In genomic region chr6:78510173-78510900, GRCm38 (mm10) we compare ENCODE assay signal across 25 mouse cellular contexts. TPM values are rescaled to one million over a fixed set of nuclear protein-coding genes. Genes with fewer than 3 reads are reported as not detected.
DNase-seq lines count a peak whose midpoint lies in the region; ATAC-seq and TF ChIP-seq lines count a peak whose summit lies in the region.
"Had no signal": no experiment of that assay in that cellular context is flagged by ENCODE, and none has a peak within 500 bp of the region (broad histone marks: within the 10 kb centered on the region; RNA-seq: fewer than 3 reads in every experiment).

No protein-coding gene starts in this region.

- H3K27ac ChIP-seq in embryonic facial prominence, embryonic 11.5 days (replicated peaks; ENCODE audit: low read depth, low read length): no peak overlapping the region
- no peak overlapping the region for H3K27ac ChIP-seq in embryonic facial prominence, embryonic 10.5 days (replicated peaks)
- H3K27ac ChIP-seq in hindbrain, postnatal 0 days: no peak overlapping the region
- H3K27ac ChIP-seq in hindbrain, embryonic 12.5 days: no peak overlapping the region
- H3K27ac ChIP-seq: hindbrain, embryonic 15.5 days; limb, embryonic 13.5 days; liver, embryonic 13.5 days; lung, embryonic 15.5 days; midbrain, embryonic 12.5 days; neural tube, embryonic 15.5 days had no signal

- DNase-seq in embryonic facial prominence, embryonic 11.5 days (ENCODE audit: low spot score): peak; percentile 9
- DNase-seq in embryonic facial prominence, embryonic 10.5 days (ENCODE audit: low spot score): no peak
- DNase-seq in hindbrain, postnatal 0 days (ENCODE audit: low spot score): peak; percentile 43
- peak; percentile 9 for DNase-seq in 3T3-L1 (ENCODE audit: low read depth, low spot score)
- peak; percentile 45 for DNase-seq in retina, embryonic 14.5 days (ENCODE audit: low spot score)
- DNase-seq in thymus, postnatal 4 days: no peak
- DNase-seq in urinary bladder, postnatal 25 days (ENCODE audit: low spot score): no peak
- DNase-seq: adrenal gland, postnatal 10 days; cerebellum, adult 11 months; cerebellum, postnatal 10 days; gastrocnemius, postnatal 36 days; kidney, adult 18-20 months; kidney, postnatal 14 days; liver, embryonic 13.5 days; right cerebral cortex, postnatal 25 days had no signal

- no peaks in the 10 kb centered on the region for H3K9me3 ChIP-seq in embryonic facial prominence, embryonic 11.5 days (replicated peaks; ENCODE audit: control insufficient read depth, low read length)
- no peaks in the 10 kb centered on the region for H3K9me3 ChIP-seq in embryonic facial prominence, embryonic 10.5 days
- H3K9me3 ChIP-seq in hindbrain, postnatal 0 days (ENCODE audit: low read length): no peaks in the 10 kb centered on the region
- no peaks in the 10 kb centered on the region for H3K9me3 ChIP-seq in hindbrain, embryonic 12.5 days (replicated peaks)
- H3K9me3 ChIP-seq: hindbrain, embryonic 15.5 days; limb, embryonic 13.5 days; liver, embryonic 13.5 days; lung, embryonic 15.5 days; midbrain, embryonic 12.5 days; neural tube, embryonic 15.5 days had no signal

- H3K9ac ChIP-seq in embryonic facial prominence, embryonic 11.5 days (replicated peaks; ENCODE audit: low read length): no peak overlapping the region
- H3K9ac ChIP-seq in hindbrain, postnatal 0 days (replicated peaks; ENCODE audit: low read length): no peak overlapping the region
- H3K9ac ChIP-seq in hindbrain, embryonic 12.5 days: no peak overlapping the region
- H3K9ac ChIP-seq: hindbrain, embryonic 15.5 days; limb, embryonic 13.5 days; liver, embryonic 13.5 days; lung, embryonic 15.5 days; midbrain, embryonic 12.5 days; neural tube, embryonic 15.5 days had no signal

- H3K4me2 ChIP-seq in embryonic facial prominence, embryonic 11.5 days (ENCODE audit: low read depth, low read length): no peak overlapping the region
- no peak overlapping the region for H3K4me2 ChIP-seq in hindbrain, postnatal 0 days (ENCODE audit: low read depth, low read length)
- no peak overlapping the region for H3K4me2 ChIP-seq in hindbrain, embryonic 12.5 days (replicated peaks)
- H3K4me2 ChIP-seq: hindbrain, embryonic 15.5 days; limb, embryonic 13.5 days; liver, embryonic 13.5 days; lung, embryonic 15.5 days; midbrain, embryonic 12.5 days; neural tube, embryonic 15.5 days had no signal

- no peak for ATAC-seq in embryonic facial prominence, embryonic 11.5 days (replicated peaks; ENCODE audit: insufficient number of reproducible peaks, low FRiP score, low TSS enrichment, low read depth)
- no peak for ATAC-seq in hindbrain, postnatal 0 days
- ATAC-seq in hindbrain, embryonic 12.5 days (ENCODE audit: low FRiP score): no peak
- ATAC-seq: activated CD4-positive, CD25-positive, alpha-beta regulatory T cell, adult 4 months had no signal

- H3K36me3 ChIP-seq in embryonic facial prominence, embryonic 11.5 days (replicated peaks; ENCODE audit: control insufficient read depth, insufficient read depth, low read depth, low read length): no peaks in the 10 kb centered on the region
- H3K36me3 ChIP-seq in embryonic facial prominence, embryonic 10.5 days (replicated peaks): no peaks in the 10 kb centered on the region
- no peaks in the 10 kb centered on the region for H3K36me3 ChIP-seq in hindbrain, postnatal 0 days (ENCODE audit: insufficient read depth, low read length)
- no peaks in the 10 kb centered on the region for H3K36me3 ChIP-seq in hindbrain, embryonic 12.5 days
- H3K36me3 ChIP-seq: G1E; hindbrain, embryonic 15.5 days; limb, embryonic 13.5 days; liver, embryonic 13.5 days; lung, embryonic 15.5 days; midbrain, embryonic 12.5 days; neural tube, embryonic 15.5 days had no signal

- no peak overlapping the region for H3K4me3 ChIP-seq in embryonic facial prominence, embryonic 11.5 days (ENCODE audit: low read depth, low read length)
- no peak overlapping the region for H3K4me3 ChIP-seq in embryonic facial prominence, embryonic 10.5 days
- H3K4me3 ChIP-seq in hindbrain, postnatal 0 days (ENCODE audit: low read length): no peak overlapping the region
- H3K4me3 ChIP-seq in hindbrain, embryonic 12.5 days: no peak overlapping the region
- H3K4me3 ChIP-seq: hindbrain, embryonic 15.5 days; limb, embryonic 13.5 days; liver, embryonic 13.5 days; lung, embryonic 15.5 days; midbrain, embryonic 12.5 days; myocyte; neural tube, embryonic 15.5 days had no signal

- peak; percentile 40 for TF ChIP-seq CTCF in hindbrain, postnatal 0 days (IDR thresholded peaks at IDR 0.05; ENCODE audit: low read depth)

- WGBS in embryonic facial prominence, embryonic 11.5 days: 58% methylated on average over 3 of the region's 3 CpGs
- 62% methylated on average over 3 of the region's 3 CpGs for WGBS in embryonic facial prominence, embryonic 10.5 days
- 64% methylated on average over 3 of the region's 3 CpGs for WGBS in hindbrain, postnatal 0 days
- WGBS in hindbrain, embryonic 12.5 days: 65% methylated on average over 3 of the region's 3 CpGs

- H3K4me1 ChIP-seq in embryonic facial prominence, embryonic 11.5 days (ENCODE audit: control insufficient read depth, insufficient read depth, low read length): no peaks in the 10 kb centered on the region
- no peaks in the 10 kb centered on the region for H3K4me1 ChIP-seq in embryonic facial prominence, embryonic 10.5 days
- H3K4me1 ChIP-seq in hindbrain, postnatal 0 days (ENCODE audit: insufficient read depth, low read length): no peaks in the 10 kb centered on the region
- H3K4me1 ChIP-seq in hindbrain, embryonic 12.5 days: no peaks in the 10 kb centered on the region
- H3K4me1 ChIP-seq: hindbrain, embryonic 15.5 days; limb, embryonic 13.5 days; liver, embryonic 13.5 days; lung, embryonic 15.5 days; midbrain, embryonic 12.5 days; neural tube, embryonic 15.5 days had no signal

- no peaks in the 10 kb centered on the region for H3K27me3 ChIP-seq in embryonic facial prominence, embryonic 11.5 days (ENCODE audit: control insufficient read depth, insufficient read depth, low read length)
- no peaks in the 10 kb centered on the region for H3K27me3 ChIP-seq in embryonic facial prominence, embryonic 10.5 days (replicated peaks; ENCODE audit: low read depth, poor library complexity, severe bottlenecking)
- no peaks in the 10 kb centered on the region for H3K27me3 ChIP-seq in hindbrain, postnatal 0 days (ENCODE audit: insufficient read depth, low read length)
- H3K27me3 ChIP-seq in hindbrain, embryonic 12.5 days: no peaks in the 10 kb centered on the region
- H3K27me3 ChIP-seq: hindbrain, embryonic 15.5 days; limb, embryonic 13.5 days; liver, embryonic 13.5 days; lung, embryonic 15.5 days; midbrain, embryonic 12.5 days; neural tube, embryonic 15.5 days had no signal

RNA-seq across cellular contexts. Expression of gene Reg3g, which starts 41.7 kb away (rescaled TPM):
- 0.57 TPM in 1 of 2 replicates, not detected in the other for polyA plus RNA-seq in embryonic facial prominence, embryonic 11.5 days (2014; fragmentation: Nextera tagmentation; extraction: Ambion mirVana)
- polyA plus RNA-seq in embryonic facial prominence, embryonic 10.5 days (2016; fragmentation: Nextera tagmentation; extraction: Ambion mirVana): 0.15 TPM in 1 of 2 replicates, not detected in the other
- not detected in 2 replicates for total RNA-seq in hindbrain, postnatal 0 days (2014; rRNA removed)
- not detected in 2 replicates for polyA plus RNA-seq in hindbrain, postnatal 0 days (2015; fragmentation: Nextera tagmentation; extraction: Ambion mirVana)
- polyA plus RNA-seq in hindbrain, embryonic 12.5 days (2016; fragmentation: Nextera tagmentation; extraction: Ambion mirVana): not detected in 2 replicates
- total RNA-seq: adrenal gland, postnatal 10 days; G1E; gastrocnemius, postnatal 36 days; left cerebral cortex, adult 8-10 months had no signal
- polyA plus RNA-seq: activated CD4-positive, CD25-positive, alpha-beta regulatory T cell, adult 4 months; G1E; hindbrain, embryonic 15.5 days; limb, embryonic 13.5 days; liver, embryonic 13.5 days; midbrain, embryonic 12.5 days; myocyte; neural tube, embryonic 15.5 days had no signal

Comparison
In these comparisons a context has a peak if more than half of its experiments do, and no peak if none do; other contexts are left out.
1. DNase-seq: peak in embryonic facial prominence, embryonic 11.5 days (single experiment), hindbrain, postnatal 0 days (single experiment), 3T3-L1 (single experiment) and retina, embryonic 14.5 days (single experiment); none in embryonic facial prominence, embryonic 10.5 days (single experiment), thymus, postnatal 4 days (single experiment) and urinary bladder, postnatal 25 days (single experiment).